Mouse (Mus musculus): ENCODE measurements around the gene Nr6a1.

- TF ChIP-seq POLR2A (IDR thresholded peaks at IDR 0.05; ENCODE audit: borderline replicate concordance, control insufficient read depth, low read depth, low read length), result no peak
- TF ChIP-seq CTCF (IDR thresholded peaks at IDR 0.05; ENCODE audit: control insufficient read depth, insufficient read depth, low read length), result no peak
Observed at GRCm38 (mm10) chr2:38941426-38941825, 13.9 kb upstream of the Nr6a1 start.
